Mouse (Mus musculus): ENCODE results near the gene Atp6v1g2. TPM values are rescaled to one million over a fixed set of nuclear protein-coding genes. Genes with fewer than 3 reads are reported as not detected.

Gene Atp6v1g2
- polyA plus RNA-seq, 1 experiment: 11.2 TPM

- TF ChIP-seq POLR2A (IDR thresholded peaks at IDR 0.05; ENCODE audit: borderline replicate concordance, low read depth, low read length): no peak
- no peak for TF ChIP-seq CTCF (IDR thresholded peaks at IDR 0.05; ENCODE audit: low read depth, low read length)
- H3K27ac ChIP-seq (ENCODE audit: insufficient read depth, low read depth, low read length): no peak overlapping the region
- peaks cover 8% of the 10 kb centered on the region for H3K4me1 ChIP-seq (ENCODE audit: control insufficient read depth, insufficient read depth, low read length)
- H3K4me3 ChIP-seq (ENCODE audit: insufficient read depth, low read length): no peak overlapping the region
Observed at GRCm38 (mm10) chr17:35278049-35278448, 44.6 kb downstream of the Atp6v1g2 start.

DNA sequence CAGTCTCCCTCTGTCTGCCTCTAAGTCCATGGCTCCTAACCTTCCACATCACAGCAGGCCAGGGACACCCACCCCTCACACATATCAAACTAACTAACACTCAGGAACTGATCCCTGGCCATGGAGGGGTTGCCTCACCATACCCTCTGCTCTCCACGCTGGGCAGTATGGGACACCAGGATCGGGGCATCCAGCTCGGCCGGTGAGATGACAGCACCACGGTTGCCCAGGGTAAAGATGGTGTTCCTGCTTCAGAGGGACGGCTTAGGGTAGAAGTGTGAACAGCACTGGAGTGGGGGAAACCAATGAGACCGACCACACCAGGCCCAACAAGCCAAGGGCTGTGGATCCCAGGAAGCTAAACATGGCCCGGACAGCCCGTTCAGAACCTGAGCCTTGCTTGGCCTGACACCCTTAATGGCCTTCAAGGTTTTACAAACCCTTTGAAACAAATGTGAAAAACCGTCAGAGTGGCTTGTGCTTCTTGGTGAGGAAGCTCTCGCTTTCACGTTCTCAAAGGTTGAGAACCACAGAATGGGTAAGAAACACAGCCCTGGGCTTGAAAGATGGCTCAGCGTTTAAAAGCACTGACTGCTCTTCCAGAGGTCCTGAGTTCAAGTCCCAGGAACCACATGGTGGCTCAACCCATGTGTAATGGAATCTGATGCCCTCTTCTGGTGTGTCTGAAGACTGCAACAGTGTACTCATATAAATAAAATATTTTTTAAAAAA, 45.7 kb downstream of the Atp6v1g2 start:
- Histone ChIP-seq H3K27ac (ENCODE audit: insufficient read depth, low read depth, low read length) (no peak overlapping the region), H3K4me3 (ENCODE audit: insufficient read depth, low read length) (no peak overlapping the region), H3K4me1 (ENCODE audit: control insufficient read depth, insufficient read depth, low read length) (peaks cover 8% of the 10 kb centered on the region)
- TF ChIP-seq POLR2A (IDR thresholded peaks at IDR 0.05; ENCODE audit: borderline replicate concordance, low read depth, low read length): no peak
- no peak for TF ChIP-seq CTCF (IDR thresholded peaks at IDR 0.05; ENCODE audit: low read depth, low read length)

- Histone ChIP-seq H3K4me1 (ENCODE audit: control insufficient read depth, insufficient read depth, low read length) (peaks cover under 1% of the 10 kb centered on the region), H3K4me3 (ENCODE audit: insufficient read depth, low read length) (no peak overlapping the region)
- no peak for TF ChIP-seq POLR2A (IDR thresholded peaks at IDR 0.05; ENCODE audit: borderline replicate concordance, low read depth, low read length)
- TF ChIP-seq CTCF (IDR thresholded peaks at IDR 0.05; ENCODE audit: low read depth, low read length): no peak
Observed at GRCm38 (mm10) chr17:35280276-35280675, 46.8 kb downstream of the Atp6v1g2 start.

DNA sequence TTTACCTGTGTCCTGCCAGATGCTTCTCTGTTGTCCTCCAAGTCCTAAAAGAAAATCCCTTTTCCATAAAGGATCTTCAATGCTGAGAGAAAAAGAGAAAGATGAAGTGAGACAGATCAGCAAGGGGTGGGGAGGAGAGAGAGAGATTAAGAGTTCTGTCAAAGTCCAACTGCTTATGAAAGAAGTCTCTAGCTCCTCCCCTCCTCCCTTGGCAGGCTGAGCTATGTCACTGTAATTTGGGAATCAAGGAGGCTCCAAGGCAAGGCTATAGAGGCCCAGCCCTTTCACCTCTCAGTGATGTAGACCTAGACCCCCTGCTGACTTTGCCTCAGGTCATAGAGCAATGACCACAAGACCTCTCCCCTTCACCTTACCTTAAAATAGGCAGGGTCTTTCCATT, 52.0 kb downstream of the Atp6v1g2 start:
- Histone ChIP-seq H3K4me3 (ENCODE audit: insufficient read depth, low read length) (no peak overlapping the region), H3K27ac (ENCODE audit: insufficient read depth, low read depth, low read length) (no peak overlapping the region), H3K4me1 (ENCODE audit: control insufficient read depth, insufficient read depth, low read length) (no peaks in the 10 kb centered on the region)
- TF ChIP-seq CTCF (IDR thresholded peaks at IDR 0.05; ENCODE audit: low read depth, low read length) (no peak), POLR2A (IDR thresholded peaks at IDR 0.05; ENCODE audit: borderline replicate concordance, low read depth, low read length) (no peak)

More at GRCm38 (mm10) chr17:35280276-35280675, 46.8 kb downstream of the Atp6v1g2 start:
- H3K27ac ChIP-seq (ENCODE audit: insufficient read depth, low read depth, low read length): no peak overlapping the region

Other genes with a start within 250 kb of the Atp6v1g2 start
- gene Vars, start 232.7 kb upstream of the Atp6v1g2 start, polyA plus RNA-seq (2012; ENCODE audit: insufficient read depth, insufficient read length, missing spikeins): 28.4 and 35.2 TPM in 2 replicates
- 0.31 and 0.34 TPM in 2 replicates for gene Vwa7, start 217.1 kb upstream of the Atp6v1g2 start, polyA plus RNA-seq (2012; ENCODE audit: insufficient read depth, insufficient read length, missing spikeins)
- gene Sapcd1, start 205.6 kb upstream of the Atp6v1g2 start, polyA plus RNA-seq (2012; ENCODE audit: insufficient read depth, insufficient read length, missing spikeins): not detected in 2 replicates
- 2.4 and 3.2 TPM in 2 replicates for gene Msh5, start 186.9 kb upstream of the Atp6v1g2 start, polyA plus RNA-seq (2012; ENCODE audit: insufficient read depth, insufficient read length, missing spikeins)
- 357 and 381 TPM in 2 replicates for gene Clic1, start 183.7 kb upstream of the Atp6v1g2 start, polyA plus RNA-seq (2012; ENCODE audit: insufficient read depth, insufficient read length, missing spikeins)
- 9.0 and 10.9 TPM in 2 replicates for gene Ddah2, start 174.6 kb upstream of the Atp6v1g2 start, polyA plus RNA-seq (2012; ENCODE audit: insufficient read depth, insufficient read length, missing spikeins)
- not detected in 2 replicates for gene Ly6g6c, start 168.3 kb upstream of the Atp6v1g2 start, polyA plus RNA-seq (2012; ENCODE audit: insufficient read depth, insufficient read length, missing spikeins)
- gene Mpig6b, start 167.5 kb upstream of the Atp6v1g2 start, polyA plus RNA-seq (2012; ENCODE audit: insufficient read depth, insufficient read length, missing spikeins): not detected in 2 replicates
- not detected in 2 replicates for gene Ly6g6e, start 156.8 kb upstream of the Atp6v1g2 start, polyA plus RNA-seq (2012; ENCODE audit: insufficient read depth, insufficient read length, missing spikeins)
- 1.0 TPM in 1 of 2 replicates, not detected in the other for gene Ly6g6d, start 155.6 kb upstream of the Atp6v1g2 start, polyA plus RNA-seq (2012; ENCODE audit: insufficient read depth, insufficient read length, missing spikeins)
- gene Ly6g6f, start 148.1 kb upstream of the Atp6v1g2 start, polyA plus RNA-seq (2012; ENCODE audit: insufficient read depth, insufficient read length, missing spikeins): not detected in 2 replicates
- 39.8 and 40.7 TPM in 2 replicates for gene Abhd16a, start 144.4 kb upstream of the Atp6v1g2 start, polyA plus RNA-seq (2012; ENCODE audit: insufficient read depth, insufficient read length, missing spikeins)
- gene Ly6g5c, start 125.4 kb upstream of the Atp6v1g2 start, polyA plus RNA-seq (2012; ENCODE audit: insufficient read depth, insufficient read length, missing spikeins): not detected in 2 replicates
- 0.54 and 0.92 TPM in 2 replicates for gene Ly6g5b, start 118.2 kb upstream of the Atp6v1g2 start, polyA plus RNA-seq (2012; ENCODE audit: insufficient read depth, insufficient read length, missing spikeins)
- 24.6 and 29.1 TPM in 2 replicates for gene Gpank1, start 112.2 kb upstream of the Atp6v1g2 start, polyA plus RNA-seq (2012; ENCODE audit: insufficient read depth, insufficient read length, missing spikeins)
- gene Csnk2b, start 111.6 kb upstream of the Atp6v1g2 start, polyA plus RNA-seq (2012; ENCODE audit: insufficient read depth, insufficient read length, missing spikeins): 136 and 143 TPM in 2 replicates
- gene D17H6S53E, start 107.3 kb upstream of the Atp6v1g2 start, polyA plus RNA-seq (2012; ENCODE audit: insufficient read depth, insufficient read length, missing spikeins): 29.2 and 30.4 TPM in 2 replicates
- gene Apom, start 101.6 kb upstream of the Atp6v1g2 start, polyA plus RNA-seq (2012; ENCODE audit: insufficient read depth, insufficient read length, missing spikeins): not detected in 2 replicates
- 151 and 166 TPM in 2 replicates for gene Bag6, start 98.5 kb upstream of the Atp6v1g2 start, polyA plus RNA-seq (2012; ENCODE audit: insufficient read depth, insufficient read length, missing spikeins)
- 136 and 162 TPM in 2 replicates for gene Prrc2a, start 68.8 kb upstream of the Atp6v1g2 start, polyA plus RNA-seq (2012; ENCODE audit: insufficient read depth, insufficient read length, missing spikeins)
- 420 and 469 TPM in 2 replicates for gene Aif1, start 57.6 kb upstream of the Atp6v1g2 start, polyA plus RNA-seq (2012; ENCODE audit: insufficient read depth, insufficient read length, missing spikeins)
- gene Lst1, start 45.2 kb upstream of the Atp6v1g2 start, polyA plus RNA-seq (2012; ENCODE audit: insufficient read depth, insufficient read length, missing spikeins): 811 and 856 TPM in 2 replicates
- not detected in 2 replicates for gene Ltb, start 39.2 kb upstream of the Atp6v1g2 start, polyA plus RNA-seq (2012; ENCODE audit: insufficient read depth, insufficient read length, missing spikeins)
- 11.9 and 12.8 TPM in 2 replicates for gene Tnf, start 31.7 kb upstream of the Atp6v1g2 start, polyA plus RNA-seq (2012; ENCODE audit: insufficient read depth, insufficient read length, missing spikeins)
- gene Lta, start 28.3 kb upstream of the Atp6v1g2 start, polyA plus RNA-seq (2012; ENCODE audit: insufficient read depth, insufficient read length, missing spikeins): not detected in 2 replicates
- not detected in 2 replicates for gene Gm16181, start 12.8 kb upstream of the Atp6v1g2 start, polyA plus RNA-seq (2012; ENCODE audit: insufficient read depth, insufficient read length, missing spikeins)
- gene Nfkbil1, start 2.1 kb downstream of the Atp6v1g2 start, polyA plus RNA-seq (2012; ENCODE audit: insufficient read depth, insufficient read length, missing spikeins): 15.5 and 15.7 TPM in 2 replicates
- gene Ddx39b, start 8.1 kb downstream of the Atp6v1g2 start, polyA plus RNA-seq (2012; ENCODE audit: insufficient read depth, insufficient read length, missing spikeins): 164 and 169 TPM in 2 replicates
- gene H2-D1, start 29.1 kb downstream of the Atp6v1g2 start, polyA plus RNA-seq (2012; ENCODE audit: insufficient read depth, insufficient read length, missing spikeins): 2,808 and 2,856 TPM in 2 replicates
- 0.63 and 0.80 TPM in 2 replicates for gene H2-Q1, start 86.7 kb downstream of the Atp6v1g2 start, polyA plus RNA-seq (2012; ENCODE audit: insufficient read depth, insufficient read length, missing spikeins)
- 0.91 and 1.2 TPM in 2 replicates for gene H2-Q2, start 108.6 kb downstream of the Atp6v1g2 start, polyA plus RNA-seq (2012; ENCODE audit: insufficient read depth, insufficient read length, missing spikeins)
- 87.8 and 102 TPM in 2 replicates for gene H2-Q4, start 146.0 kb downstream of the Atp6v1g2 start, polyA plus RNA-seq (2012; ENCODE audit: insufficient read depth, insufficient read length, missing spikeins)
- gene H2-Q6, start 191.2 kb downstream of the Atp6v1g2 start, polyA plus RNA-seq (2012; ENCODE audit: insufficient read depth, insufficient read length, missing spikeins): 3.0 and 3.4 TPM in 2 replicates
- gene H2-Q7, start 205.5 kb downstream of the Atp6v1g2 start, polyA plus RNA-seq (2012; ENCODE audit: insufficient read depth, insufficient read length, missing spikeins): 15.8 and 18.3 TPM in 2 replicates
- gene H2-Q10, start 236.4 kb downstream of the Atp6v1g2 start, polyA plus RNA-seq (2012; ENCODE audit: insufficient read depth, insufficient read length, missing spikeins): 5.8 TPM in 2 replicates

Measured in bone marrow macrophage, adult 2 months (primary cell).